Mouse (Mus musculus): ENCODE measurements around the gene Kif22.

Kif22 gene

DNA sequence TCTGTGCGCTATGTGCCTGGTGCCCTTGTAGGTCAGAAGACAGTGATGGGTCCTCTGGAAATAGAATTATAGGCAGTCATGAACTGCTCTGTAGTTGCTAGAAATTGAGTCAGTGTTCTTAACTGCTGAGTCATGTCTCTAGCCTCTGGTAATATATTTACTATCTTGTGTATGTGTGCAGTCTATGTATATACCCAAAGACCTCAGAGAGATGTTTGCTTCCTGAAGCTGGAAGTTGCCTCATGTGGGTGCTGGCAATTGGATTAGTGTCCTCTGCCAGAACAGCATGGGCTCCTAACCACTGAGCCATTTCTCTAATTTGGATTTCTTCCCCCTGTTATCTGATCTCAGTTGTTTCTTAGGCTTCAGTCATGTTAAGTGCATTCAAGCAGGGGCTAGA, 12.1 kb downstream of the Kif22 start:
- no peak for DNase-seq

DNA sequence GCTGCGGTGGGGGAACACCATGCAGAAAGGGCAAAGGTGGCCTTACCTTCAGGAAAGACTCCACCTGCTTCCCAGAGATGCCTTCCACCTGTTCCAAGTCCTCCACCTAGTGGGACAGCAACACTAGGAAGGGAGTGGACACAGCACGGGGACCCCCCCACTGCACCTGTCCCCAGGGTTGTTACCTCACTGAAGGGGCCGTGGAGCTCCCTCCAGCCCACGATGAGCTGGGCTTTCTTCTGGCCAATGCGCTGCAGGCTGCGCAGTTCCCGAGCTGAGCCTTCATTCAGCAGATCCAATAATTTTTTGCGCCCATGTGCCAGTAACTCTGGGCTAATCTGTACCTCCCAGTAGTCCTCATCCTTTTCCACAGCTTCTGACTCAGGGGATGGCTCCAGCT, 14.4 kb downstream of the Kif22 start:
- DNase-seq: no peak

DNA sequence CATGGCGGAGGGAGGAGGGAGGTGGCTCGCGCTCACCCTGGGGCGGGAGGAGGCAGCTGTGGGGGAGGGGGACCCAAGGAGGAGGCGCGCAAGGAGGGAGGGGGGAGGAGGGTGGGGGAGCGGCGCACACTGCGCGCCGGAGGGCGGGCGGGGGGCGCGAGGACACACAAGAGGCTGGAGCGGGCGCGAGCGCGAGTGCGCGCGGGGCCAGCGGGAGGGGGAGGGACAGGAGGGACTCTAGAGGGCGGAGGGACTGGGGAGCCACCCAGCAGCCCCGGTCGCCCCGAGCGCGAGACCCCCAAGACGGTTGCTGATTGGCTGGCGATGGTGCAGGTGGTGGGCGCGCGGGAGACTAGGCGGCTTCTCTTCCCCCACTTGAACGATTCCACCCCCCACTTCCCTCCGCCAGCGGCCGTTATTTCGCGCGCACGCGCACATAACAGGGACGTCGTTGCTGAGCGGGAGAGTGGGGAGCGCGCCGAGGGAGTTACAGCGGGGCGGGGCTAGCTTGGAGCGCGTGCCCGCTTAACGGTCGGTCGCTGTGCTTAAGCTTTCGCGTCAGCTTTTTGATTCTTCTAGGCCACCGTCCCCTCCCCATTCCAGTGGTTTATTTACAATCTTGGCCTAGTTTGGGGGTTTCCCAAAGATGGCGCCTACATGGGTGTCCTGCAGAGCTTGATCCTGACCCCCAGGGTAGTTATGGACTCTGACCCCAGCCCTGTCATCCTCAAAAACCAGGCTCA, 15.1 kb downstream of the Kif22 start, which contains the start of gene Maz:
TSS of gene Maz (minus strand) at position 54 of the 743 bp plus-strand sequence.
- DNase-seq: peak; percentile 99

DNA sequence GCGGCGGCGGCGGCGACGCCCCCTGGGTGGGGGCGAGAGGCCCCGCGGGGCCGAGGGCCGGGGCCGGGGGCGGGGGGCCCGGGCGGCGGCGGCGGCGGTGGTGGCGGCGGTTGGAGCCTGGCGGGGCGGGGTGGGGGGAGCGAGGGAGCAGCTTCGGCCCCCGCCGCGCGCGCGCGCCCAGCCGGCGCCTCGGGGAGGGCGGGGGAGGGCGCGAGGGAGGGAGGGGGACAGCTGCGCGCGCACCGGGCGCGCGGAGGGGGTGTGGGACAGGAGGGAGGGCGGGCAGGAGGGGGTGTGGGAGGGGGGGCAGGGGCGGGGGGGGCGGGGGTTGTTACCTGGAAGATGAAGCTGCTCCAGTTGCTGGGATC, 15.7 kb downstream of the Kif22 start:
- no peak for DNase-seq

DNA sequence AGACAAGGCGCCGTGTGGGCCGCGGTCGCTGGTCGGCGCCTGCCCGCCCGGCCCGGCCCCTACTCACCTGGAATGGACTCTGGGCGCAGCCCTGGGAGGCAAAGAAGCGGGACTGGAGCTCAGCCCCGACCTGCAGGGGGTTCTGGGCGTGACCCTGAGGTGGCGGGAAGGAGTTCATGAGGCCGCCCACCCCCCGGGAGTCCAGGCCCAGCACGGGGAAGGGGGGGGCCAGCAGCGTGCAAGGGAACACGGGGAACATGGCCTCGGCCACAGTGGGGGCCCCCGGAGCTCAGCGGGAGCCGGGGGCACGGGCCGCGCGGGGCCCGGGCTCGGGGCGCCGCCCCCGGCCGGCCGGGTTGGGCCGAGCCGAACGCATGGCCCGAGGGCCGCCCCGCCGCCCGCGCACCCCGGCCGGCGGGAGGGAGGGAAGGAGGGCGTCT, 16.1 kb downstream of the Kif22 start:
- DNase-seq: peak; percentile 64 to 67

DNA sequence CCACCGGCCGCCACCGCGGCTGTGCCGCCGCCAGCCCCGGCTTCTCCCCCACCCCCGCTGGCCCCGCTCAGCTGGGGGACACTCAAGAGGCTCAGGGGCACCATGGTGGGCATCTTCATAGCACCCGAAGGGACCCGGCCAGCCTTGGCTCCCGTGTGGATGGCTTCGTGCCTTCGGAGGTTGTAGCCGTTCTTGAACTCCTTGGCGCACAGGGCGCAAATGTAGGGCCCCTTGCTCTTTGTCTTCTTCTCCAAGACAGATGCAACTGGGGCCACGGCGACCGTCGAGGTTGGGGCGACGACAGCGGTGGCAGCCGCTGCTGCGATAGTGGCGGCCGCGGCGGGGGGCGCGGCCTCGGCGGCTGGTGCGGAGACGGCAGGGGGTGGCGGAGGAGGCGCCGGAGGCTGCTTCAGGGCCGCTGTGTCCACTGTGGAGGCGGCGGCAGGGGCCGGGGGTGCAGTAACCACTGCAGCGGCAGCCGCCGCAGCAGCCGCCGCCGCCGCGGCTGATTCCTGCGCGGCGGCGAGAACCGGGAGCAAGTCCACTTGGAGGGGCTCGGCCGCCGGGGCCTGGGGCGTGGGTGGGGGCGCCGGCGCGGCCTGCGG, 16.6 kb downstream of the Kif22 start:
- DNase-seq: peak in 1 of 2 experiments; percentile 44

DNA sequence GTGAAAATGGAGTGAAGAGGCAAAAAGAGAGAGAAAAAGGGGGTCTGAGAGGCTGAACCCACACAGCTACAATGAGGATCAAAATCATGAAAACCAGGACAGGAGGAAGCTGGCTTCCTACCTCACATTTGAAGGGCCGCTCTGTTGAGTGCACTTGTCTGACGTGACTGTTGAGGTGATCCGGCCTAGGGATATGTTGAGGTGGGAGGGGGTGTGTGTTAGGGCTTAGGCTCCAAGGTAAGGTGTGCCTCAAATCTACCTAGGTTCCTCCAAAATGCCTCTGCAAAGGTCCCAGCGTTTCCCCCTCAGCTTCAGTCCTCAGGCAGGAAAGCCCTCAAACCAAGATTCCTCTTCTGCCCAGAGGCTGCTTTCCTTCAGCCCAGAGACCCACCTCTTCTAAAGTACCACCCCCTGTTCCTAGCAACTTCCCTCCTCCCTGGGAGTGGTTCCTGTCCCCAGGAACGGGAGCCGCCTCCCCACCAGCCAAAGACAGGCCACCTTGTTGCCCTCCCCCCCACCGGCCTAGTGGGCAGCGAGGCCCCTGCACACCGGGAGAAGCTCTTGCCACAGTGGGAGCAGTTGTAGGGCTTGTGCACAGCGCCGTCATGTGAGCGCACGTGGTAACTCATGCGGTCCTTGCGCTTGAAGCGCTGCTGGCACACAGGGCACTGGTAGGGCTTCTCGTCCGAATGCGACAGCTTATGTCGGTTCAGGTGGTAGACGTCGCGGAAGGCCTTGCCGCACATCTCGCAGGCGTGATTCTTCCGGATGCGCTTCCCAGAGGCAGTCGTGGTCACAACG, 17.3 kb downstream of the Kif22 start:
- peak; percentile 87 to 90 for DNase-seq

DNA sequence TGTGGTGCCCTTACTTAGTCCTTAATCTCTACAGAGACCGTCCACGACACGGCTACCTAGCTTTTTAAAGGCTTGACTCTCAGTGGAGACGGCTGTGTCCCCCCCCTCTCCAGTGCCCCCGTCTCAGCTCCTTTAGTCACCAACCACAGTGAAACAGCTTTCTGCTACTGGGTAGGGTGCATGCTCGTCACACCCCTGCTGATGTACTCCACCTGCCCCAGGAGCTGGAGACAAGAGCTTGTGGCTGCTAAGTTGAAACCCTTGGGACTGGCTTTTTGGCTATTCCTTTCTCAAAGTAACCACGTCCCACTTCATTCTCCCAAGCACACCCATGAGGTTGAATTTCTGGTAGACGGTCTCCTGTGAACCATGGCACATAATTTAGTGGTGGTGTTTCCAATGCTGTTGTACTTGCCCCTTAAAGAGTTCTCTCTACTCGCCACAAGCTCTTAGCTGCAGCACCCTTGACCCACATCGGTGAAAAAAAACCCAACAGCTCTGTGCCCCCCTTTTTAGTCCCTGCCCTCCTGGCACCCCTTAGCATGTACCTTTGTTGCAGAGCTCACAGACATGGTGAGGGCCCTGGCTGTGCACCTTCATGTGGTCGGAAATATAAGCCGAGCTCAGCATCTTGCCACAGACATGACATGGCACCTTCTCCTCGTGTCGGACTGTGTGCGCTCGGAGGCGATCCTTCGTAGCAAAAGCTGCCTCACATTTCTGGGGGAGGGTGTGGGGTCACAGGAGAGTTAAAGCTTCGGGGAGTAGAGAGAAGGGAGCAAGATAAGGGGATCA, 18.2 kb downstream of the Kif22 start:
- DNase-seq: no peak

DNA sequence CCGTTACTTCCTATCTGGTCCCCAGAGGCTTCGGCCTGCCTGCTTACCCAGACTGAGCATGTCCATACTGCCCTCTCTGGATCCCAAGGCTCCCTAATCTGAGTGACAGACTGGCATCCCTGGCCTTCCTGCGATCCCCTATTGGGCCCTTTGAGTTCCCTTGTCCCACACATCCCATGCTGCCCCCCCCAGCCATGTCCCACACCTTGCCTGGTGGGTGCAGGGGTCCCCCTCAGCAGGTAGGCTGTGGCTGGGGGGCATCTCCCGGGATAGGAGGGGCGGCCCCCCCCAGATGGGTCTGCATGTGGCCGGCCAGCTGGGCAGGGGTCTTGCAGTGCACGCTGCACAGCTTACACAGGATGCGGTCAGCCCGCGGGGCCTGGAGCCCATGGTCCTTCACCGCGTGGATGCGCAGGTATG, 19.0 kb downstream of the Kif22 start:
- DNase-seq: no peak

DNA sequence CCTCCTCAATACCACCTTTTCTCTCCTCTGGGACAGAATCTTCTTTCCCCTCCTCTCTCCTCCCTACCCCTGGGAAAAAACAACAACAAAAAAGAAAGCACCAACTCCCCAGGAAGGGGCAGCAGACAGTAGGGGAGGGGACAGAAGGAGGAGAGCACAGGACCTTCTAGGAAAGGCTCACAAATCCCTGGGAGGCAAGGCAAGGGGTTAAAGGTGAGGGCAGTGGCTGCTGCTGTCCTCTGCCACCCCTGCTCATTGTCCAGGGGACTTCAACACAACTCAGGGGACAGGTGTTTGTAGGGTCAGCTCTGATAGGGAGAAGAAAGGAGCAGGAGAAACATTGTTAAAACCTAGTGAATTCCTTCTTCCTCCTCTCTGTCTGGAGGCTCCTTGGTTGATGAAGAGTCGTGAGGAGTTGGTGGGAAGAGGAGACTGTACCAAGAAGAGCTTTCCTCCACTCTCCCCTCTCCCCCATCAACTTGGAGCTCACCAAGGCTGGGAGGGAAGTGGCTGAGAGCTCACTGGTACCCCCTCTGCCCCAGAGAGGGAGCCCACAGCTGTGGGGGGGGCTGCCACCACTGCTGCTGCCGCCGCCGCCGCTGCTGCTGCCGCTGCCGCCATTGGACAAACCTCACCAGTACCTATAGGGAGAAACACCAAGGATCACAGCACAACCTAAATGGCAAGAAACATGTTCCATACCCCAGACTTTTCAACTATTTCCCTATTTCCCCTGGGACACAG, 19.6 kb downstream of the Kif22 start:
- DNase-seq: no peak

DNA sequence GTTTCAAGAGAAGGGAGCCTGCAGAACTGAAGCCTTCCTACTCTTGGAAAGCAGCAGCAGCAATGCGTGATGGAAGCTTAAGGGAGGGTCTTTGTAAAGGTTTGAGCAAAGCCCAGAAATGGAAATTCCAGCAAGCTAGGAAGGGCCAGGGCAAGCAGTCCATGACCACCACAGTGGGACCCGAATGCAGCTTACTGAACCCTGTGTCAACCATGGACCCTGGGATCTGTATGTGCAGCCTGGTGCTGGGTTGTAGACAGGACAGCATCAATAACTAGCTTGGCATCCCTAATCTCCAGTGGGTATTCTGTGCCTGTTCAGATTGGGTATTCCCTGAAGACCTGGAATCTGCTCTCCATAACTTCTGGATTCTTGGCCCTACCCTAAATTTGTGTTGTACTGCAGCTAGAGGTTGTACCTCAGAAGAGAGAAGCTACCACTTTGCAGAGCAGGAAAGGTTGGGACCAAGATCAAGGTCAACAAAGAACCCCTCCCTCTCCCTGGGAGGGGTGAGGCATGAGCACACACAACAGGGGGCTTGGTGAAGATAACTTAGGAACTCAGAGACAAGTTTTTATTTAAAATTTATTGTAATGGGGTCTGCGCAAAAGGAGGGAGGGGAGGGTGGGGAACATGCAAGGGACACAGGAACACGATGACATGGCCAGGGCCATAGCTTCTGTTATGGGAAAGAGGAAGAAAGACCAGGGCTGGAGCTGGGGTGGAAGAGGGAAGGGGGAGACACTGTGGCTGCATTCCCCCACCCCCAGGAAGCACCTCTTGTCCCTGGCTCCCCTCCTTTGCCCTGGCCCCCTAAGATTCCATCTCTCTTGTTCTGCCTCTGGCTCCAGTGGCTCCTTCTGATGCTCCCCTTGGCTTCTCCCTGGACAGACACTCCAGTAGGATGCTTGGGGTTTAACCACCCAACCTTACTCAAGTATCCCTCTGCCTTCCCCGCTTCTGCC, 20.4 kb downstream of the Kif22 start:
- no peak for DNase-seq

DNA sequence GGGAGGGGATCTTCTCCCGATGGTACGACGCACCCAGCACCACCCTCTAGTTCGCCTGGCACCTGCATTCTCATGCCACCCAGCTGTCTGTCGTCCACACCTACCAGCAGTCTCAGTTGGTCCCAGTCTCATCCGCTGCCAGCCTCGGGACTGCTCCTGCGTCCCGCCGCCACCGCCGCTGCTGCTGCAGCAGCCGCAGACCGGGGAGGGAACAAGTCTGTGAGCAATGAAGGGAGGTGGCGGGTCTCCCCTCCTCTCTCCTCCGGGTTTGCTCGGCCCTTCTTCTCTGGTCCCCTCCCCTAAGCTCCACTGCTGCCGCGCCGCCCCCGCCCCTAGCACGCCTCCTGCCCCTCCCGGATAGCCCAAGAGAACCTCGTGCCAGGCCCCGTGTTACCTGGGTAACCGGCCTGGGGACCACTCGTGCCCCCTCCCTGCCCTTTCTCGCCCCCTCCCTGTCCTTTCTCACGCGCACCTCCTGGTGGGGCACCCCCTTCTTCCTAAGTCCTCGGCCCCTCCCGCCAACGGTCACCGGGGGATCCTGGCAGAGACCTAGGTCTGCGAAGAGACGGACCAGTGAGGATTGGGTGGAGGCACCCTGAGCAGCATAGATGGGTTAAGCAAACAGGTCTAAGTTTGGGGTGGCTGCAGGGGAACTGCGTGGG, 21.2 kb downstream of the Kif22 start, which contains the start of the genes Gm42742 and Prrt2:
TSS of gene Gm42742 (minus strand) at position 197 of the 662 bp plus-strand sequence.
TSS of gene Prrt2 (minus strand) at position 311 of the 662 bp plus-strand sequence.
- peak in 1 of 2 experiments; percentile 44 for DNase-seq

DNA sequence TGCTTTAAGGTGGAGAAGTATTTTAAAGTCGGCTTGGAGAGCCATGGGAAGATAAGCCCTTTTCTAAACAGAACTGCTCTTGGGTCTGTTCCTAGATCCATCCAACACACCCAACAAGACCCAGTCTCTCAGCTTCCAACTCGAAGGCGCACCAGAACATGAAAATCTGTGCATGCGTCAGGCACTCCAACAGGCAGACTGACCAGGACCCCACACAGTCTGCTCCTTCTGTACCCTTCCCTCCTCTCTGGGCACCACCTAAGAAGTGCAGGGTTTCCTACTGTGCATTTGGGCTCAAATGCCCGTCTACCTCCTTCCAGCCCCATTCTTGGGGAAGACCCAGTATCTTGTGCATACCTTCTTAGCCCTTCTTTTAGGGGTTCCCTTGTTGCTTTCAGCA, 21.8 kb downstream of the Kif22 start:
- DNase-seq: no peak

DNA sequence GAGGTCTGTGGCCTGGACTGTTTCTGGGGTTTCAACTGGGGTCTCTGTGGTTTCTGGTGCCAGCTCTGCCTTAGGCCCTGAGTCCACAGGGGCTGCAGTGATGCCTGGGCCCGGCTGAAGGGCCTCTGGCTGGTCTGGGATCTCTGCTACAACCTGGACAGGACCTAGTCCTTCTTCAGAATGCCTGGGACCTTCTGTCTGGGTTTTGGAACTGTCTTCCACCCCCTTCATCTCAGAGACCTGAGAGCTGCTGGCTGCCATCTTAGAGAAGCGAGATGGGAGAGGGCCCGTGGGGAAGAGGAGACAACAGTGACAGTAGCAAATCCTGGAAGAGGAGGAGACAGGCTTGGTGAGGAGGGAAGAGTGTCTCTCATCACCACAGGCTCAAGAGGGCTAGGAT, 22.2 kb downstream of the Kif22 start:
- no peak for DNase-seq

DNA sequence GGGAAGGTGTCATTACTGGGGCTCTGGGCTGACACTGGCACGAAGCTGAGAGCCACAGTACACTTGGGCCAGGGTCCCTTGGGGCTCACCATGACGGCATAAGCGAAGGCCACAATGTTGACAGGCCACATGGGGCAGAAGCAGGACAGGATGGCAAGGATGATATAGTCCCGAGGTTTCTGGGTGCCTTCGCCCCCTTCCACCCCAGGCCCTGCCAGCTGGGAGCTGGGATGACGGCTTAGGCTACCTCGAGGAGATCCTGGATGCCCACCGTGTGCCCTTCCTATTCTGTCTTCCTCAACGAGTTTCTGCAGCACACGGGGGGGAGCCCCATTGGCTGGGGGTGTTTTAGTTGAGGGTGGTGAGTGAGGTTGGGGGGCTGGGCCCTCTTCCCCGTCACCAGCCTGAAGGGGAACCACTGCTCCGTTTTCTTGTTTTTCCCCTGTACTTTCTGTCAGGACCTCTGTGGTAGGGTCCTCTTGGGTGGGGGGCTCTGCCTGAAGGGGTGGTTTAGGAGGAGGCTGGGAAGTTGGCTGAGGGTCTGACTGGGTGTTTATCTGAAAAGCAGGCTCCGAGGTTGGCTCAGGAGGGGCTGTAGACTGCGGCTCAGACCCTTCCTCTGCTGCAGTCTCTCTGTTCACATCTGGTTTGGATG, 22.8 kb downstream of the Kif22 start:
- no peak for DNase-seq

DNA sequence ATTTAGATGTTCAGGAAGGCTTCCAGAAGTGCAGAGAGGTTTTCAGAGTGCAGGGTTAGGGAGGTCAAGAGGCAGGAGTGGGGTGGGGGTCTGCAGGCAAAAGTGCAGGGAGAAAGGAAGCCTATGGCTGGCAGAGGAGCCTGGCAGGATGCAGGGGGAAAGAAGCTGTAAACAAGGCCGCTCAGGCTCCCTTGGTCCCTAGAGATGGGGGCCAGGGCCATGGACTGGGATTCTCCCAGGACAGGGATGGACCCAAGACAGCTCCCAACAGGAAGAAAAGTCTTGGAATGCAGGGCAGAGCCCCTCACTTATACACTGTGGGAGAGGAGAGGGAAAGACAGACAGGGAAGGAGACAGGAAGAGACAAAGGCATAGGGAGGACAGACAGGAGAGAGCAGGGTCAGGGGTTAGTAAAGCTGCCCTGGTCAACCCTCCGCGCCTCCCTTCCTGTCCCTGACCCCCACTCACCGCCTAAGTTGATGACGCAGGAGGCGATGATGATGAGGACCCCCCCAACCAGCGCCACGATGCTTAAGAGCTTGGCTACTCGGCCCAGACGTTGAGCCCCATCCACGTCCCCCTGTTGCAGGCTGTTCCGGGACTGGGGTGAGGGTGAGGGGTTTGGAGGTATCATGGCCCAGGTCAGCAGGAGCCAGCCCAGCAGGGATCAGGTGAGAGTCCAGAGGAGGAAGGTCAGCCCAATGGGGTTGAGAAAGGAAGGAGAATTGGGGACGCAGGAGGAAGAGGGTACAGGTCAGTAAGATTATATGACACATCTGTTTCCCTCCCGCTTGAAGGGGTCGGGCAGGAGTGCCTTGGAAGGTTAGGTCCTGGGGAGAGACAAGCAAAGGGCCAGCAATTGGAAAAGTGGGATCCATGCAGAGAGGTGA, 23.6 kb downstream of the Kif22 start:
- DNase-seq: no peak

DNA sequence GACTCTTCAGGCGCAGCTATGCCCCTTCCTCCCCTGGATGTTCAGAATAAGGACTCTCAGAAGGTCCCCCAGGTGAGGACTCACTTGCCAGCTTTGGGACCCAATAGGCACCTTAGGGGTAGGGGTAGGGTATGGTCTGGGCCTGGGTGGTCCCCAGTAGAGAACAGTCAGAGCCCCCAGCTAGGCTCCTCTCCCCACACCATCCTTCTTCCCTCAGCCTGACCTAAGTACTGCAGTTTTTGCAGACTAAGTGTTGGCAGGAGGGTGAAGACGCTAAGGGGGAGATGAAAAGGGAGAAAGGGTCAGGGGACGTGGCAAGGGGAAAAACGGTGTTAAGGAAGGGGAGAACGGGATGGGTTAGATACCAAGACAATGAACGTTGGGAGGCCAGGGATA, 24.3 kb downstream of the Kif22 start:
- DNase-seq: no peak
